In genomic region chr10:77886007-77886747, GRCm38 (mm10) we compare ENCODE assay signal across 14 mouse cellular contexts. TPM values are rescaled to one million over a fixed set of nuclear protein-coding genes. Genes with fewer than 3 reads are reported as not detected.
A peak's percentile ranks its signal among the peaks of the same experiment; 100 is the strongest.
DNase-seq lines count a peak whose midpoint lies in the region; ATAC-seq and TF ChIP-seq lines count a peak whose summit lies in the region.
"Had no signal": no experiment of that assay in that cellular context is flagged by ENCODE, and none has a peak within 500 bp of the region (broad histone marks: within the 10 kb centered on the region; RNA-seq: fewer than 3 reads in every experiment).

No protein-coding gene starts in this region.

- no peak for TF ChIP-seq POLR2A in cortical plate, adult 2 months (IDR thresholded peaks at IDR 0.05; ENCODE audit: extremely low read depth, insufficient read depth, low read length)
- no peak for TF ChIP-seq POLR2A in small intestine, adult 2 months (IDR thresholded peaks at IDR 0.05; ENCODE audit: low read depth, low read length)

- H3K9ac ChIP-seq in hindbrain, postnatal 0 days (replicated peaks; ENCODE audit: low read length) = no peak overlapping the region
- no peak overlapping the region for H3K9ac ChIP-seq in hindbrain, embryonic 14.5 days
- no peak overlapping the region for H3K9ac ChIP-seq in lung, postnatal 0 days (replicated peaks; ENCODE audit: low read depth)
- H3K9ac ChIP-seq: neural tube, embryonic 13.5 days had no signal

- H3K4me1 ChIP-seq in hindbrain, postnatal 0 days (ENCODE audit: insufficient read depth, low read length) = no peaks in the 10 kb centered on the region
- no peaks in the 10 kb centered on the region for H3K4me1 ChIP-seq in hindbrain, embryonic 14.5 days (replicated peaks; ENCODE audit: control insufficient read depth, insufficient read depth, low read length)
- H3K4me1 ChIP-seq in lung, postnatal 0 days (ENCODE audit: insufficient read depth, low read depth, low read length) = no peaks in the 10 kb centered on the region
- no peaks in the 10 kb centered on the region for H3K4me1 ChIP-seq in cortical plate, adult 2 months (ENCODE audit: control insufficient read depth, insufficient read depth, low read length)
- H3K4me1 ChIP-seq in small intestine, adult 2 months (ENCODE audit: control insufficient read depth, insufficient read depth, insufficient read length, low read length) = no peaks in the 10 kb centered on the region
- H3K4me1 ChIP-seq: megakaryocyte, embryonic 14.5 days; neural tube, embryonic 13.5 days had no signal

- H3K4me2 ChIP-seq in hindbrain, postnatal 0 days (ENCODE audit: low read depth, low read length) = no peak overlapping the region
- H3K4me2 ChIP-seq in hindbrain, embryonic 14.5 days (replicated peaks) = no peak overlapping the region
- no peak overlapping the region for H3K4me2 ChIP-seq in lung, postnatal 0 days (replicated peaks; ENCODE audit: low read depth, low read length)
- H3K4me2 ChIP-seq: neural tube, embryonic 13.5 days had no signal

- H3K27me3 ChIP-seq in hindbrain, postnatal 0 days (ENCODE audit: insufficient read depth, low read length) = no peaks in the 10 kb centered on the region
- H3K27me3 ChIP-seq in hindbrain, embryonic 14.5 days (ENCODE audit: control insufficient read depth, insufficient read depth, low read length) = no peaks in the 10 kb centered on the region
- H3K27me3 ChIP-seq in lung, postnatal 0 days (replicated peaks; ENCODE audit: insufficient read depth, low read length) = no peaks in the 10 kb centered on the region
- no peaks in the 10 kb centered on the region for H3K27me3 ChIP-seq in small intestine, adult 2 months (ENCODE audit: control insufficient read depth, insufficient read depth, low read length)
- H3K27me3 ChIP-seq: neural tube, embryonic 13.5 days had no signal

- DNase-seq in hindbrain, postnatal 0 days (ENCODE audit: low spot score) = peak; percentile 44
- DNase-seq in hindbrain, embryonic 14.5 days (ENCODE audit: low spot score) = no peak
- no peak for DNase-seq in lung, postnatal 0 days (ENCODE audit: low spot score)
- no peak for DNase-seq in lung, postnatal 10 days
- no peak for DNase-seq in spleen, postnatal 4 days (ENCODE audit: low spot score in 2 of 2)
- no peak for DNase-seq in adrenal gland, adult 18-20 months (ENCODE audit: low spot score in 2 of 2)
- DNase-seq: layer of hippocampus, adult 9-11 months had no signal

- H3K27ac ChIP-seq in hindbrain, postnatal 0 days = no peak overlapping the region
- H3K27ac ChIP-seq in hindbrain, embryonic 14.5 days = no peak overlapping the region
- no peak overlapping the region for H3K27ac ChIP-seq in lung, postnatal 0 days (ENCODE audit: low read length)
- no peak overlapping the region for H3K27ac ChIP-seq in cortical plate, adult 2 months (ENCODE audit: insufficient read depth, low read length)
- no peak overlapping the region for H3K27ac ChIP-seq in small intestine, adult 2 months (ENCODE audit: insufficient read depth, low read depth, low read length)
- H3K27ac ChIP-seq: neural tube, embryonic 13.5 days had no signal

- no peak overlapping the region for H3K4me3 ChIP-seq in hindbrain, postnatal 0 days (ENCODE audit: low read length)
- H3K4me3 ChIP-seq in hindbrain, embryonic 14.5 days (replicated peaks; ENCODE audit: low read length) = no peak overlapping the region
- no peak overlapping the region for H3K4me3 ChIP-seq in lung, postnatal 0 days (ENCODE audit: low read depth, low read length)
- no peak overlapping the region for H3K4me3 ChIP-seq in cortical plate, adult 2 months (ENCODE audit: insufficient read depth, low read length)
- H3K4me3 ChIP-seq in small intestine, adult 2 months (ENCODE audit: low read depth, low read length) = no peak overlapping the region
- H3K4me3 ChIP-seq: megakaryocyte, embryonic 14.5 days; neural tube, embryonic 13.5 days had no signal

- H3K36me3 ChIP-seq in hindbrain, postnatal 0 days (ENCODE audit: insufficient read depth, low read length) = no peaks in the 10 kb centered on the region
- no peaks in the 10 kb centered on the region for H3K36me3 ChIP-seq in hindbrain, embryonic 14.5 days (replicated peaks; ENCODE audit: control insufficient read depth, insufficient read depth)
- no peaks in the 10 kb centered on the region for H3K36me3 ChIP-seq in lung, postnatal 0 days (ENCODE audit: insufficient read depth, low read length)
- H3K36me3 ChIP-seq in small intestine, adult 2 months (ENCODE audit: control insufficient read depth, insufficient read depth, low read length) = no peaks in the 10 kb centered on the region
- H3K36me3 ChIP-seq: neural tube, embryonic 13.5 days had no signal

- H3K9me3 ChIP-seq in hindbrain, postnatal 0 days (ENCODE audit: low read length) = peaks cover 4% of the 10 kb centered on the region; the same call in 1 of the 2 replicates
- H3K9me3 ChIP-seq in hindbrain, embryonic 14.5 days (ENCODE audit: control insufficient read depth, low read length) = no peaks in the 10 kb centered on the region
- no peaks in the 10 kb centered on the region for H3K9me3 ChIP-seq in lung, postnatal 0 days (ENCODE audit: low read length)
- H3K9me3 ChIP-seq: neural tube, embryonic 13.5 days had no signal

- peak; percentile 62 for TF ChIP-seq CTCF in hindbrain, postnatal 0 days (IDR thresholded peaks at IDR 0.05; ENCODE audit: low read depth)
- TF ChIP-seq CTCF in lung, postnatal 0 days (IDR thresholded peaks at IDR 0.05) = peak; percentile 51
- TF ChIP-seq CTCF in cortical plate, adult 2 months (IDR thresholded peaks at IDR 0.05; ENCODE audit: extremely low read depth, insufficient read depth, low read length) = peak; percentile 43
- 0 out of 2 replicates have a peak, but pooled peaks have one; percentile 7 for TF ChIP-seq CTCF in small intestine, adult 2 months (IDR thresholded peaks at IDR 0.05; ENCODE audit: extremely low read depth, insufficient read length, insufficient replicate concordance, low read depth, low read length)

- 53% methylated on average over 12 of the region's 12 CpGs for whole genome bisulfite sequencing in hindbrain, postnatal 0 days
- 60% methylated on average over 12 of the region's 12 CpGs for WGBS in hindbrain, embryonic 14.5 days
- 36% methylated on average over 12 of the region's 12 CpGs for WGBS in lung, postnatal 0 days
- 38% methylated on average over 12 of the region's 12 CpGs for WGBS in small intestine, adult 2 months

- ATAC-seq in hindbrain, postnatal 0 days = no peak
- ATAC-seq in hindbrain, embryonic 14.5 days (ENCODE audit: low FRiP score) = no peak
- no peak for ATAC-seq in lung, postnatal 0 days

- TF ChIP-seq EP300 in lung, postnatal 0 days (IDR thresholded peaks at IDR 0.05) = no peak

RNA-seq across cellular contexts. Expression of gene Lrrc3, which starts 16.2 kb away (rescaled TPM):
- 27.8 and 31.4 TPM in 2 replicates for total RNA-seq in hindbrain, postnatal 0 days (2014; rRNA removed)
- 22.1 and 24.3 TPM in 2 replicates for polyA plus RNA-seq in hindbrain, postnatal 0 days (2015; fragmentation: Nextera tagmentation; extraction: Ambion mirVana)
- 19.6 and 20.3 TPM in 2 replicates for polyA plus RNA-seq in hindbrain, embryonic 14.5 days (2014; fragmentation: Nextera tagmentation; extraction: Ambion mirVana)
- polyA plus RNA-seq in lung, postnatal 0 days (2015; fragmentation: Nextera tagmentation; extraction: Ambion mirVana) = 1.2 and 1.6 TPM in 2 replicates
- 7.3 and 7.7 TPM in 2 replicates for polyA plus RNA-seq in cortical plate, adult 2 months (2012; rRNA removed)
- 4.0 and 5.3 TPM in 2 replicates for polyA plus RNA-seq in small intestine, adult 2 months (2012; rRNA removed)
- total RNA-seq in adrenal gland, adult 18-20 months (2021) = 1 to 10 TPM; 3.9 to 6.8 TPM

RNA-seq across cellular contexts. Expression of gene Gm3285, which starts 24.4 kb away (rescaled TPM):
- not detected in 2 replicates for total RNA-seq in hindbrain, postnatal 0 days (2014; rRNA removed)
- polyA plus RNA-seq in hindbrain, postnatal 0 days (2015; fragmentation: Nextera tagmentation; extraction: Ambion mirVana) = not detected in 2 replicates
- polyA plus RNA-seq in hindbrain, embryonic 14.5 days (2014; fragmentation: Nextera tagmentation; extraction: Ambion mirVana) = not detected in 2 replicates
- not detected in 2 replicates for polyA plus RNA-seq in lung, postnatal 0 days (2015; fragmentation: Nextera tagmentation; extraction: Ambion mirVana)
- polyA plus RNA-seq in cortical plate, adult 2 months (2012; rRNA removed) = not detected in 2 replicates
- polyA plus RNA-seq in small intestine, adult 2 months (2012; rRNA removed) = not detected in 2 replicates
- total RNA-seq in adrenal gland, adult 18-20 months (2021) = not detected
- total RNA-seq: liver, adult 2 months had no signal
- polyA plus RNA-seq: liver, adult 2 months; neural tube, embryonic 13.5 days; testis, adult 2 months had no signal

RNA-seq across cellular contexts. Expression of gene Gm10318, which starts 33.5 kb away (rescaled TPM):
- total RNA-seq in hindbrain, postnatal 0 days (2014; rRNA removed) = not detected in 2 replicates
- polyA plus RNA-seq in hindbrain, postnatal 0 days (2015; fragmentation: Nextera tagmentation; extraction: Ambion mirVana) = not detected in 2 replicates
- polyA plus RNA-seq in hindbrain, embryonic 14.5 days (2014; fragmentation: Nextera tagmentation; extraction: Ambion mirVana) = not detected in 2 replicates
- polyA plus RNA-seq in lung, postnatal 0 days (2015; fragmentation: Nextera tagmentation; extraction: Ambion mirVana) = not detected in 2 replicates
- 0.15 TPM in 1 of 2 replicates, not detected in the other for polyA plus RNA-seq in cortical plate, adult 2 months (2012; rRNA removed)
- polyA plus RNA-seq in small intestine, adult 2 months (2012; rRNA removed) = not detected in 2 replicates
- not detected for total RNA-seq in adrenal gland, adult 18-20 months (2021)
- total RNA-seq: liver, adult 2 months had no signal
- polyA plus RNA-seq: liver, adult 2 months; neural tube, embryonic 13.5 days; testis, adult 2 months had no signal

RNA-seq across cellular contexts. Expression of gene Gm36176, which starts 39.6 kb away (rescaled TPM):
- total RNA-seq in hindbrain, postnatal 0 days (2014; rRNA removed) = not detected in 2 replicates
- not detected in 2 replicates for polyA plus RNA-seq in hindbrain, postnatal 0 days (2015; fragmentation: Nextera tagmentation; extraction: Ambion mirVana)
- not detected in 2 replicates for polyA plus RNA-seq in hindbrain, embryonic 14.5 days (2014; fragmentation: Nextera tagmentation; extraction: Ambion mirVana)
- not detected in 2 replicates for polyA plus RNA-seq in lung, postnatal 0 days (2015; fragmentation: Nextera tagmentation; extraction: Ambion mirVana)
- polyA plus RNA-seq in cortical plate, adult 2 months (2012; rRNA removed) = not detected in 2 replicates
- not detected in 2 replicates for polyA plus RNA-seq in small intestine, adult 2 months (2012; rRNA removed)
- total RNA-seq in adrenal gland, adult 18-20 months (2021) = not detected
- total RNA-seq: liver, adult 2 months had no signal
- polyA plus RNA-seq: embryonic facial prominence, embryonic 14.5 days; liver, adult 2 months; neural tube, embryonic 13.5 days; testis, adult 2 months had no signal

RNA-seq across cellular contexts. Expression of gene Krtap10-10, which starts 50.4 kb away (rescaled TPM):
- total RNA-seq in hindbrain, postnatal 0 days (2014; rRNA removed) = not detected in 2 replicates
- not detected in 2 replicates for polyA plus RNA-seq in hindbrain, postnatal 0 days (2015; fragmentation: Nextera tagmentation; extraction: Ambion mirVana)
- not detected in 2 replicates for polyA plus RNA-seq in hindbrain, embryonic 14.5 days (2014; fragmentation: Nextera tagmentation; extraction: Ambion mirVana)
- polyA plus RNA-seq in lung, postnatal 0 days (2015; fragmentation: Nextera tagmentation; extraction: Ambion mirVana) = not detected in 2 replicates
- not detected in 2 replicates for polyA plus RNA-seq in cortical plate, adult 2 months (2012; rRNA removed)
- polyA plus RNA-seq in small intestine, adult 2 months (2012; rRNA removed) = 0.09 TPM in 1 of 2 replicates, not detected in the other
- total RNA-seq in adrenal gland, adult 18-20 months (2021) = not detected
- total RNA-seq: liver, adult 2 months had no signal
- polyA plus RNA-seq: embryonic facial prominence, embryonic 14.5 days; liver, adult 2 months; neural tube, embryonic 13.5 days; testis, adult 2 months had no signal

Comparison
In these comparisons a context has a peak if more than half of its experiments do, and no peak if none do; other contexts are left out.
1. CTCF ChIP-seq: peak in every context shown above with its lines; median percentile 62 in hindbrain, postnatal 0 days; 51 in lung, postnatal 0 days; 43 in cortical plate, adult 2 months; 7 in small intestine, adult 2 months.